Mouse (Mus musculus) lung, postnatal 4 days (tissue): ENCODE measurements around the gene Dennd5b.

Source experiments
- DNase-seq, 2 experiments: peaks; one replicate each; pipeline ENCODE4 v3.0.0; 2021

Gene Dennd5b

GRCm38 (mm10) chr6:149100174-149101075 is 1.1 kb downstream of the Dennd5b start:
- DNase-seq = peak; percentile 58 to 67

- DNase-seq = no peak
Measured at GRCm38 (mm10) chr6:149098993-149099392, 2.5 kb downstream of the Dennd5b start.

DNA sequence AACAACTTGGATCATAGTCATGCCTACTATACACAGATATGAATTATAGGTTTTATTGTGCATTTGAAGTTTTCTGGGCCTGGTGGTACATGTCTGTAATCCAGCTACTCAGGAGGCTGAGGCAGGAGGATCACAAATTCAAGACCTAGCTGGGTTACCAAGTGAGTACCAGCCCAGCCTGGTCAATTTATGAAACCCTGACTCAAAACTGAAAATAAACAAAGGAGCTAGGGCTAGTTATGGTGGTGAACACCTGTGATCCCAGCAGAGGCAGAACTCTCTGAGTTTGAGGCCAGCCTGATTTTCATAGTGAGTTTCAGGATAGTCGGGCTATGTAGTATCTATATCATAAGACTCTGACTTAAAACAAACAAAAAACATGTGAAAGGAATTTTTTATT is 4.2 kb downstream of the Dennd5b start:
- no peak for DNase-seq

GRCm38 (mm10) chr6:149096233-149096632 is 5.2 kb downstream of the Dennd5b start:
- DNase-seq = no peak

- no peak for DNase-seq
Measured at GRCm38 (mm10) chr6:149095389-149095788, 6.1 kb downstream of the Dennd5b start.

DNA sequence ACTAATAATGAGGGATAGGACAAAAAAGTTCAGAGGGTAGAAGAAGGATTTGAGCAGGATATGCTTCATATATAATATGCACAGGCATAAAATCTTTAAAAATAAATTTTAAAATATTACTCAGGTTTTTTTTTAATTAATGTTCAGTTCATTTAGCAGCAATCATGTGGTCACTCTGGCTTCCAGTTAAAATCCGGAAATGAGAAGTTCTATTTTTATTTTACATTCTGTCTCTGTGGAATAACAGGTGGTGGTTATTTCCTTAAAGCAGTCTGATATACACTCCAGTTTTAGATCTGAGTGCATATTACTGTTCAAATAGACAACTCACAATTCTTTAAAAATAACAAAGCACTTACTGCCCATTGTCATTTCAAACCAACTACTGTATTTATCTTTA is 6.9 kb downstream of the Dennd5b start:
- no peak for DNase-seq

DNA sequence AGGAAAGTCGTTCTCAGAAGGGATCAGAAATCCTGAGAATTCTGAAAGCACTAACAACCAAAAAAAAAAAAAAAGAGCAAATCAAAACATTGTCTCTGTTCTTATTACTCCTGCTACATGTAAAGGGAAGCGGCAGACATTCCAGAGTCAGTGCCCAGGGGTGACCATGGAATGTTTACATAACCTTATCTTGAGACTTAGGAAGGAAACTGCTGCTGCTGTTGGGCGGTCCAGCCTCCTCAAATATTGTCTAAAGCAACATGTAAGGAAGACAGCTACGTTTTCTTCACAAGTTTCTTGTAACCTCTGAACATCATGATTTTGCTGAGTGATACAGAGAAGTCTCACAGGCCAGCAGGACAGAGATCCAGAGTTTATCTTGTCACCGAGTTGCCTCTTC is 8.0 kb downstream of the Dennd5b start:
- peak; percentile 18 to 48 for DNase-seq

DNA sequence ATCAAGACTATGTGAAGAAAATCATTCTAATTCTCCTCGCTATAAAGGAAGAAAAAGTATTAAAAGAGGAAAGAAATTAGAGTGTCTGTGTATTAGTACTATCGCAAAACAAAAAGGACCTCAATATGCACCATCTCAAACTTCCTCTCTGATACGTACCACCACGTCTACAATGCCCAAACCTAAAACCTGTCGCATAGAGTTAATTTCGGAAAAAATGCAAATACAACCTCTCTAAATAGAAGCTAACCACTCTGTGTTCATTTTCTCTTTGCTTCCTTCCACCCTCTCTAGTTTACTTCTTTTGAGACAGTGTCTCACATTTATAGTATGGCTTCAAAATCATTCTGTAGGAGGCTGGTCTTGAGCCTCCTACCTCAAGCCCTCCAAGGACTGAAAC is 9.1 kb downstream of the Dennd5b start:
- no peak for DNase-seq

- no peak for DNase-seq
Measured at GRCm38 (mm10) chr6:149077136-149077808, 24.2 kb downstream of the Dennd5b start.

DNA sequence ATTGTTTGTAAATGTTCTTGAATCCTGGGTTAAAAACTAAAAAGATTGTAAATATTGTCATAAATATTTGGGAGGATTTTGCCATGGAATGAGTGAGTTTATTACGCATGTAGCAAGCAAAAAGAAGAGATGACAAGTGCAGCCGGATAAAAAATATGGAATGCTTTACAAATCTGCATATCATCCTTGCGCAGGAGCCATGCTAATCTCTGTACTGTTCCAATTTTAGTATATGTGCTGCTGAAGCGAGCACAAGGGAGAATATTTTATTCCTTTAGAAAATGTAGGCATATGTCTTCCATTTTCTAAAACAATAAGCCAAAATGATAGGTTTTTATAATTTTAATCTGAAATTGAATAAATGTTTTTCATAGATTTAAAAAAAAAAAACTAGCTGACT is 27.6 kb downstream of the Dennd5b start:
- DNase-seq = no peak

GRCm38 (mm10) chr6:149072873-149073272 is 28.6 kb downstream of the Dennd5b start:
- no peak for DNase-seq

GRCm38 (mm10) chr6:149070592-149071124 is 30.8 kb downstream of the Dennd5b start:
- no peak for DNase-seq

GRCm38 (mm10) chr6:149063382-149063781 is 38.1 kb downstream of the Dennd5b start:
- DNase-seq = no peak

GRCm38 (mm10) chr6:149060670-149061387 is 40.7 kb downstream of the Dennd5b start:
- no peak for DNase-seq

DNA sequence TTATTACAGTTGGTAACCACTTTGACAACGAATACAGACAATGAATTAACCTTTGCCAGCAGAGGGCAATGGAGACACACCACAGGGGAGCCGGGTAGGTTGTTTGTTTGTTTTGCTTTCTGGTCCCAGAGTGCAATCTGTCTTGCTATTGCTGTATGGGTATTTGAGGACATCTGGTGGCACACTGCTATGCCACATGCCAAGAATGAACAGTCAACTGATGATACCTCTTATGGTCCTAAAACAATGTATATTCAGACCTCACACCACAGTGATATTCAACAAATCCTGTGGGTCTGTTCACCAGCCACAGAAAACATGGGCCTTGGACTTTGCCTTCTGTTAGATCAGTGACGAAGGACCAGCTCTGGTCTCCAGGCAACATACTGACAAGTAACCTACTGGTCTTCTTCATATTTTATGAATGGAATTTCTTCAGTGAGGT is 43.5 kb downstream of the Dennd5b start:
- peak in 1 of 2 experiments; percentile 32 for DNase-seq

DNA sequence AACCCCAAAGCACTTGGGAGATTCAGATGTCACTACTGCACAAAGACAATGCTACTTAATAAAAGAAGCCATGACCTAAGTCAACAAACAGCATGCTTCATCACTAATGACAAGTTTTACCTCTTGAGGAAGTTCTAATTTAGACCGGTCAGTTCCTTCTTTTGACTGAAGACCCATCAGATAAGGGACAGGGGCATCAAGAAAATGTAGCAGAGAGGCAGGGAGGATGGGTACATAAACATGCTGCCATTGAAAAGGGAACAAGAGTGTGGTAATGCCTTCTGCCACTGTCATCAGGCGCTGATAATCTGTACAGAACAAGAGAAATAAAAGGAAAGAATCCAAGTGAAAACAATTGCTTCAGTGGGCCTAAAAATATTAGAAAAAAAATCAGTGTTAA is 46.7 kb downstream of the Dennd5b start:
- DNase-seq = no peak

GRCm38 (mm10) chr6:149050978-149051723 is 50.3 kb downstream of the Dennd5b start:
- no peak for DNase-seq

- DNase-seq = no peak
Measured at GRCm38 (mm10) chr6:149040099-149040498, 61.4 kb downstream of the Dennd5b start.

DNA sequence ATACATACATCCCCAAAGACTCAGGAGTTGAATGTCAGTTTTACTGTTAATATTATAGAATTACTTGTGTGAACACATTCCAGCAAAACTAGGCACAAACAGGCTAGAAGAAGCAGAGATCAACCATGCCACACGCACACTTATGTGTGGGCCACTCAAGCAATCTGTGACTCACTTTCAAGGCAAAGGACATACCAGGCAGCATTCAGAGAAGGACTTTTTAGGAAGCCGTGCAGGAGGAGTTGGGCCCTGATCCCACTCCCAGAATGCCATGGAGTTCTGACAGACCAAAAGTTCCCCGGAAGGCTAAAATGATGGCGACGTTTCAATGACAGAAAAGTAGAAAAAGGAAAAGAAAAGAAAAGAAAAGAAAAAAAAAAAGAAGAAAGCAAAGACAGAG is 69.3 kb downstream of the Dennd5b start:
- DNase-seq = no peak

GRCm38 (mm10) chr6:149031377-149031776 is 70.1 kb downstream of the Dennd5b start:
- DNase-seq = no peak

DNA sequence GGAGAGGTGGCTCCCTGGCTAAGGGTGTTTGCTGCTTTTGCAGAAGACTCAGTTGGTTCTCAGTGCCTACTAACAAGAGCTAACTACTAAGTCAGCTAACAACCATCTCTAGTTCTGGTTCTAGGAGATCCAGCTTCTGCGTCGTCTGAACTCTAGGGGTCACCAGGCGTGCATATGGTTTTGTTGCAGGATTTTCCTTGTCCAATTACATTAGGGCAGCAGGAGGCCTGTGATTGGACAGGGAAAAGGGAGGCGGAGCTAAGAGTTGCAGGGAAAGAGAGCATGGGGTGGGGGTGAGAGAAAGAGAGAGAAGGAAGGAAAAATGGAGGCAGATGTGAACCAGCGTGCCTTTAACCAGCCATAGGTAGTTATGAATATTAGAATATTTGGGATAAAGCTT is 83.0 kb downstream of the Dennd5b start:
- no peak for DNase-seq

GRCm38 (mm10) chr6:149010766-149011301 is 90.6 kb downstream of the Dennd5b start:
- DNase-seq = peak in 1 of 2 experiments; percentile 9
